Mouse (Mus musculus): ENCODE results near the gene Smarce1. TPM values are rescaled to one million over a fixed set of nuclear protein-coding genes. Genes with fewer than 3 reads are reported as not detected.

Smarce1 gene
- total RNA-seq (2023) = 150 to 170 TPM (median 165 TPM) in 4 replicates

GRCm38 (mm10) chr11:99230261-99231048 is at the start of gene Smarce1:
Gene Smarce1 (minus strand): TSS chr11:99231017.

GRCm38 (mm10) chr11:99243820-99244374 is 13.1 kb upstream of the Smarce1 start, which contains the start of gene Krt222:
Gene Krt222 (minus strand): TSS chr11:99244085.

Other genes starting within 250 kb of the Smarce1 start
- gene Gjd3, start 248.0 kb downstream of the Smarce1 start, total RNA-seq (2023) = not detected in 4 replicates
- 17.7 to 23.4 TPM (median 23.2 TPM) in 4 replicates for gene Top2a, start 206.8 kb downstream of the Smarce1 start, total RNA-seq (2023)
- gene Igfbp4, start 189.8 kb downstream of the Smarce1 start, total RNA-seq (2023) = 0.57 to 1.8 TPM (median 0.71 TPM) in 4 replicates
- gene Tns4, start 141.7 kb downstream of the Smarce1 start, total RNA-seq (2023) = not detected in 4 replicates
- gene Ccr7, start 75.9 kb downstream of the Smarce1 start, total RNA-seq (2023) = 903 to 950 TPM (median 930 TPM) in 4 replicates
- 0.60 to 2.4 TPM (median 1.8 TPM) in 4 replicates for gene Krt222, start 13.1 kb upstream of the Smarce1 start, total RNA-seq (2023)
- gene Krt24, start 54.2 kb upstream of the Smarce1 start, total RNA-seq (2023) = not detected in 4 replicates
- not detected in 4 replicates for gene Krt25, start 91.9 kb upstream of the Smarce1 start, total RNA-seq (2023)
- not detected in 4 replicates for gene Krt26, start 106.9 kb upstream of the Smarce1 start, total RNA-seq (2023)
- not detected in 4 replicates for gene Krt27, start 120.1 kb upstream of the Smarce1 start, total RNA-seq (2023)
- not detected in 4 replicates for gene Krt28, start 143.9 kb upstream of the Smarce1 start, total RNA-seq (2023)
- 2.1 to 3.6 TPM (median 2.4 TPM) in 4 replicates for gene Krt10, start 158.3 kb upstream of the Smarce1 start, total RNA-seq (2023)
- gene Krt12, start 191.2 kb upstream of the Smarce1 start, total RNA-seq (2023) = not detected in 4 replicates
- gene Krt20, start 207.1 kb upstream of the Smarce1 start, total RNA-seq (2023) = not detected in 4 replicates